Mouse (Mus musculus) adrenal gland, postnatal 4 days (tissue): Measurements from ENCODE around the gene Slc23a4. TPM values are rescaled to one million over a fixed set of nuclear protein-coding genes. Genes with fewer than 3 reads are reported as not detected.

Source experiments
- DNase-seq, 2 experiments: peaks; one replicate each; pipeline ENCODE4 v3.0.0; 2021 to 2022; ENCODE audit warnings: low spot score in 2 of 2, mixed read lengths in 2 of 2
- long read RNA-seq, 2 experiments: library from polyadenylated mRNA; stranded (forward); transcript quantifications; one replicate each; pipeline ENCODE4 v2.0.0; 2021
- total RNA-seq, 2 experiments: library from RNA; stranded (reverse); gene quantifications; 2 replicates each; pipeline ENCODE4 v1.2.3; 2021

Gene Slc23a4
- under 1 TPM; 0.48 to 0.92 TPM for total RNA-seq
- long read RNA-seq, experiment 1, result 0 reads
- long read RNA-seq, experiment 2, result 0 reads

DNA sequence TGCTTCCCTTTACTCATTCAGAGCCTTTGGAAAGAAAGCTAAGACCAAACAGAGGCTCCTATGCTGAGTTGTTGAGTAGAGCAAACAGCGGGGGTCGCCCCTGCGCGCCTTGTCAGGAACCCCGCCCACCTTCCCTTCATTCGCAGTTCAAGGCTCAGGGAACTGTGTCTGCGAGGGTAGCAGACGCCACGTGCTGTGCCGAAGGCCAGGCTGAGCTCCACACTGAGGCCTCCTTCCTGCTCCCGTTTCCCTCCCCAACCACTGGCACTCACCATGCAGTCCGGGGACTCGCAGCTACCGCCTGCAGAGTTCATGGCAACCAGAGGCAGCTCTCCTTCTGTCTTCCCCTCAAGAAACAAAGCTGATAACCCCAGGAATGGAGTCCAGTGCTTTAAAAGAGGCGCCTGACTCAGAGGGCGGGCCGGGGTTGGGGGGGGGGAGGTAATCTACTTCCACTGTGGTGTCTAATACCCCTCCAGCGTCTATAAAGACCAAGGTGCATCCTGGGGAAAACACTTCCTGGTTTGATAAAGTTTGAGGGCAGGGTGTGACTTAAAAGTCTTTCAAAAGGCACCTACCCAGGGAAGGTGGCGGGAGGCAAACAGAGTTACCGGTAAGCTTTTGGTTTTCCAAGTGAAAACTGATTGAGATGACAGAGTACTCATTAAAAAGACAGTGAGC, at the start of gene Slc23a4:
Gene Slc23a4, minus strand, starts transcription at position 324 of the 681 bp plus-strand sequence.
- DNase-seq, result no peak

DNA sequence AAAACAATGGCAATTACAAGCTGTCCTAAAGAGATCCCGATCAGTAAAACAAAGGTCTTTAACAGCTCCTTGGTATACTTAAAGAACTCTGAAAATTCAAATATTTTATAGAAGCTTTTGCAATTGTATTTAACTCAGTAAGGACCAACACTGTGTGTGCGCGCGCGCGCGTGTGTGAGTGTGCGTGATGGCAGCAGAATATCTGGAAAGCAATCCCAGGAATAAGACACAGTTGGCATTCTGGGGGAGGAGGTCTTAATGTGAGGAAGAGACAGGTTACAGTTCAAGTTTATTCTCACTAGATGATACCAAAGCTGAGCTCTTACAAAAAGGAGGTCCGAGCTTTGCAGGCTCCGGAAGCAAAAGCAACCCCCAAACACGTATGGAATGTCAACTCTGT, 45.1 kb upstream of the Slc23a4 start:
- DNase-seq, result no peak

DNA sequence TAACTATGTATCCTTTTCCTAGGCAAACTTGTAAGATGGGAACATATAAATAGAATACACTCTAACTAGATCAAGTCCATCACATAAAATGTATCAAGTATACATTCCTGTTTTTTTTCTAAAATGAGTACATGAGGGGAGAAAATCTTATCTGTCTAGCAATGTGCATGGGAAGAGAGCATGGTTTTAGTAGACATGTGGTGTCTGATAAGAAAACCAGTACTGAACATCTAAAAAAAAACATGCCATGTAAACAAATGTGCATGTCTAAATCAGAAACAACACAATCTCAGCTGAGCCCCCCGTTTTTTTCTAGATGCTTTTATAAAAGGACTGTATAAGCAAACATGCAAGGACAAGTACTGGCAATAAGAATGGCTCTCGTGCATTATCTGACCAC, 44.5 kb upstream of the Slc23a4 start:
- no peak for DNase-seq

DNA sequence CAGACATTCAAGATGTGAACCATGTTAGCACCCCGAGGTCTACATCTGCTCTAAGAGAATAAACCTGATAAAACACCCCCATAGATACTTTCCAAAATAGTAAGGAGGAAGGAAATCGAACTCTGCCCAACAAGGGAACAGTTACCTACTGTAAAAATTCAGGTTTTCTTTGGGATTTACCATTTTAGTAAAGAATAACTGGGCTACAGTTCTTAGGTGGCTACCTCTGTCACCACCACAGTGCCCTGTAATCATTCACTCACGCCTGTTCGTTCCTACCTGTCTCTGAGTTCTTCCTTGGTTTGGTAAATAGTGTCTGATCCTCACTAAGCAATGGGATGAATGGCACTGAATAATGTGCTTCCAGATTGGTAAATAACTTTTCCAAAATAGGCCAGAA, 42.6 kb upstream of the Slc23a4 start:
- DNase-seq, result no peak

DNA sequence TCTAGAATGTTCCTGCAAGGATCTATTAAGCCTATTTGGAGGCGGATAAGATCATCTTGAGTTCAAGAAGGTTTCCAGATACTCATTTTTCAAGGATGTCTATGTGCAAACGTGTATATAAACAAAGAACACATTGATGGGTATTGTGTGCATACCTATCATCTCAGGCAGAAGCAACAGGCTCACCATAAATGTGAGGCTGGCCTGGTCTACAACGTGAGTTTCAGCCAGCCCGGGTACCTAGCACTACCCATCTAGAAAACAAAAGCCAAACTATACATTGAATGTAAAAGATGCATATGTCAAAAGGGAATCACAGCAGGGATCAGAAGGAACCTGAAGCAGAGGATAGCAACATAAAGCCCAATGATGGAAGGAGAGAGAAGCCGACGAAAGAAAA, 42.0 kb upstream of the Slc23a4 start:
- DNase-seq, result no peak

DNA sequence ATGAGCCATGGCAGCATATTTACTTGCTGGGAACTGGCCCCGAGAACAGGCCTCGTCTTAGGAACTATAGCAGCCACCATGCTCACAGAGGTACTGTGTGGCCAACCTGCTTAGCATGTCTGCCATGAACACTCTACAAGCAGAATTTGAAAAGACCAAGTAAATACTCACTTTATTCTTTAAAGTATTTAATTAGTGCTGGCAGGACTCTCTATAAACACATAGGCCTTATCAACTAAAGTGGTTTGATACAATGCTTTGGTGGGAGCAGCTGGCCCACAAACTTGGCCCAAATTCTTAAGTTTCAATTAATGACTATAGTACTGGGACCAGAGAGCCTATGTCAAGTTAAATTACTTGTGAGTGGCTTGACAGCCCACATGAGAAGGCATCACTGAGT, 39.8 kb upstream of the Slc23a4 start:
- DNase-seq, result no peak

DNA sequence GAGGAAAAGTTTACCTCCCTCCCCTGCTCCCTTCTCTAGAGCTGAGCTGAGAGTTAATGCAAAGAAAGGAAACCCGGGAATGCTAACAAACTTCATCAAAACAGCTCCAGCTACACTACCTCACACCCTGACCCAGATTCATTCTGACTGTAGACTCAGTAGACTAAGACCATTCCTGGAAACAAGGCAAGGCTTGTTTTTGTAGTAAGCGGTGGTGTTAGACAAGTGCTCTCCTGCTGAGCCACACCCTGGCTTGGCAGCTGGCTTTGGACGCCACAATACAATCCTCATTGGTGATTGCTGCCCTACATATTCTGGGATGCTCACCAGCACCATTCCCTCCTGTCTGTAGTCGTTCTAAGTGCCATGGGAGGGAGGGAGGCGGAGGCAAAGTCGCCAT, 39.1 kb upstream of the Slc23a4 start:
- DNase-seq, result no peak

DNA sequence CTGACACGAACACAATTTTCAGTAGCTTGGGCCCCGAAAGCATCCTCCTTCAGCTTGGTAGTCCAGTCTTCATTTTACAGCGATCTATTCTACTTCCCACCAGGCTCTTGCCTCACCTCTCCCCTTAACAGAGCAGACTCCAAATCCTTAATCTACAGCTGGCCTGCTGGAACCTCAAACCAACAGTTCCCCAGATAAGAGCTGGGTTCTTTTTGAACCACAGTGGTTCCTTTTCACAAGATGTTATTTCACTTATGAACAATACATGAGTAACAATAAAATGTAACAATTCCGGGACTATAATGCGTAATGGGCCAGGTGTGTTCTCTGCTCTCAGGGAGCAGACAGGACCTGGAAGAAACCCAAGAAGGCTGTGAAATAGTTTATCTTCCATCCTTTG, 28.4 kb upstream of the Slc23a4 start:
- no peak for DNase-seq

DNA sequence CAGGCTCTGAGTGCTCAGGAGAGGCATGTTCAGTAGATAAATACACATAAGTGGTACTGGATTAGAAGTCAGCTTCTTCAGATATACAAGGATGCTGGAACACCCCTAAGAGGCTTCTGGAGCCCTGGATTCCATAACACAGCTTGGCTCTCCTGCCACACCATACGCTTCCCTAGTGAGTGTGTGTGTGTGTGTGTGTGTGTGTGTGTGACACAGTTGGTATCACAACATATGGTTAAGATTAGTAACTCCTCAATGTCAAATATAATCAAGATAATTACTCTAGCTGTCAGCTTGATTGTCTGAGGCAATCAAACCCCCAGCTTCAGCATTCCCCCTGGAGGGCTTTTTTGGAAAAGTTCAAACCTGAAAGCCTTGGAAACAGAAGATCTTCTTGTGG, 23.7 kb upstream of the Slc23a4 start:
- DNase-seq, result no peak

DNA sequence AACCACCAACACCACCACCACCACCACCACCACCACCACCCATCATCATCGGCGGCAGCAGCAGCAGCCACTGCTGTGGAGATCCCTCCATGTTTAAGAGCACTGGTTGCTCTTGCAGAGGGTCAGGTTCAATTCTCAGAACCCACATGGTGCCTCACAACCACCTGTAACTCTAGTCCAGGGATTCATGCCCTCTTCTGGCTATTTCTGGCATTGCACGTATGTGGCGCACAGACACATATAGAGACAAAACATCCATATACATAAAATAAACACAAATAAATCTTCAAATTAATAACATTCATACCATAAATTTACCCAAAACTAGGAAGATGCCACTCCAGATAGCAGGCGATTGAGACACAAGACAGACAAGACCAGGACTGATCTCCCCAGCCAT, 22.5 kb upstream of the Slc23a4 start:
- DNase-seq, result no peak

DNA sequence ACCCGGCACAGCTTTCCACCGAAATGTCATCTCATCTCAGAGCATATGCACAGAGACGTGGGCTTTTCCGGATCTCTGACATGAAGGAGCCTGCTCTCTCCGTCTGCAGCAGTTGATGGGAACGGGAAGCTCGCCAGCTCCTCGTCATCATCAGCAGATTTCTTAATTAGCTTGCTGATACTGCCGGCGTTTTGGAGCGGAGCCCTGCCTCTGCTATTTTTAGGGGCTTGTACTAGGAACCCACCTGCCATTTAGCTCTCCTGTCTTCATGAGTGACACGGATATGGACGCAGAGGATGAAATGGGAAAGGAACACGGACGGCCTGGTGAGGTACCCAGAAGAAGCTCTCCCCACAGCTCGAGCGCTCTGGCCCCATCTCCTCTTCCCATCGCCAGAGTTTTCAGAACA, 14.1 kb upstream of the Slc23a4 start:
- DNase-seq, result no peak

DNA sequence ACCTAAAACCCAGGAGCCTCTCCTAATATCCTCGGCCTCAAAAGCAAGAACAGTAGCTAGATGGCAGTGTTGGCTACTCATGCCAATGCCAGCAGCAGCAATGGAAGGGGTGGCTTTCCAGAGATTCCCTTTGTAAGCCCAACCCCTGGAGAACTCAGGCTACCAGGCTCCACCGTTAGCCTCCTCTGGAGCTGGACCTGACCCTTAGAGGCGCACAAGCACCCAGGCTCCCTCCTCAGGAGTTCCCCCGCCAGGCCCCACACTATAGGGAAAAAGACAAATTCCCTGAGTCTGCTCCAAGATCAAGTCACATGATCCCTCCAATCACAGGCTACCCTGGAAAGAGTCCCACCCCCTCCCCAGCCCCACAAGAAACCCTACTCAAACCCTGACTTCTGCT, 10.9 kb upstream of the Slc23a4 start:
- no peak for DNase-seq

DNA sequence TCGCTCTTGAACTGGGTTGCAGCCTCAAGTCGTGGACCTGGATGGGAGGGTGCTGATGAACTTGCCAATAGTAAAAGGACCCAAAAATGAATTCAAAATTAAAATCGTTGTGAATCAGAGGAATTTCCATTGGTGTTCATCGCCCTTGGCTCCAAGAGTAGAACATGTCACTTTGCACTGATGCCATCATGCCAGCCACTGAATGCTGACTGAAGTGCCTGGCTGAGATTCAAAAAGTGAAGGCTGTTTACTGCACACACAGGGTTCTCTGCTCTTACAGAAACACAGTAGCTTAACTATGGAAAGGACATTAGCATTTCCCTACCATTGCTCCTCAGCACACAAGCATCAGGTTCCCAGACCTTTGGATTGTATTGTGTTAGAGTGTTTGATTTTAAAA, 8.3 kb upstream of the Slc23a4 start:
- no peak for DNase-seq

DNA sequence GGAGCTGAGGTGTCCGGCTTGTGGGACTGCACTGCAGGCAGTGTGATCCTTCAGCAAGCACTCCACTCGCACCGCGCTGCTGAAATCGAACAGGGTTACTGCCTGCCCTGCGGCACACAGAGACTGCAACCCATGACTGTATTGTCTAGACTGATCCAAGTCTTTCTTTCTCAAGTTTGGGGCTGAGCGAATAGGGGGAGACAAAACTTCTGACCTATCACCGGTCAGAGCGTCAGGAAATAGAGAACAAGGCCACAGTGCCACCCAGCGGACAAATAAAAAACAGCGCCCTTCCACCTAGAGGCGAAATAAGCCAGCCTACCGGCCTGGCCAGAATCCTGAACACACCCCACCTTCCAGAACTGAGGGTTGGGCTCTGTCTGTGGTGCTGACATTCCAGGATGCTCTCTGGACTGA, 7.1 kb upstream of the Slc23a4 start:
- DNase-seq, result peak; percentile 57 to 59

DNA sequence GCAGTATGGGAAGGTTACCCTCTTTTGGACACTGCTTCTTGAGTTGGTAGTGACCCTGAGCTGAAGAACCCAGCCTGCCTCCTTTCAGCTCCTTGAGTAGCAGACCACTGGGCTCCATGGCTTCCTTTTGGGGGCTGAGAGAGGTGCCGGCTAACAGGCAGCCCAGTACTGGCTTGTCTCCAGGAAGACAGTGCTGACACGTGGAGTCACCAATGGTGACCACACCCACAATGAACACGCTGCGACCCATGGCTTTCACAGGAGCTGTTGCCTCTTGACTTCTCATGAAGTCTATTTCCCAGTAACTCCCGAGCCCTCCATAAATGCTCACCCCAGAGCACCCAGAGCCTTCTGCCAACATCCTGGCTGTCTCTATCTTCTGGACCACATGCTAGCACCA, 6.5 kb upstream of the Slc23a4 start:
- no peak for DNase-seq

DNA sequence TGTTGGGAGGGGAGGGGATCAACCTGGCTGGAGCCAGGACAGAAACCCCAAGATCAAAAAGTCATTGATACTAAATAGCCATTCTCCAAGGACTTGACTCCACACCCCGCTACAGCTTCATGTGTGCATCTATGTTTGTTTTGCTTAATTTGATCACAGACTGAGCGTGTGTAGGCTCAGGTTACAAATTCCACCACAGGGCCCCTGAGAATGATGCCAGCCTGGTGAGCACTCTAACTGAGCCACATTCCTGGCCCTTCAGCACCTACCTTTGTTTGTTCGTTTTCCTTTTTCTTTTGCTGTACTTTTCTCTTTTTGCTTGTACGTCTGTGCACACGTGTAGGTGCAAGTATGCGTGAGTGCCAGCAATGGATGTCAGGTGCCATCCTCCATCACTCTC, 1.1 kb upstream of the Slc23a4 start:
- DNase-seq, result no peak

DNA sequence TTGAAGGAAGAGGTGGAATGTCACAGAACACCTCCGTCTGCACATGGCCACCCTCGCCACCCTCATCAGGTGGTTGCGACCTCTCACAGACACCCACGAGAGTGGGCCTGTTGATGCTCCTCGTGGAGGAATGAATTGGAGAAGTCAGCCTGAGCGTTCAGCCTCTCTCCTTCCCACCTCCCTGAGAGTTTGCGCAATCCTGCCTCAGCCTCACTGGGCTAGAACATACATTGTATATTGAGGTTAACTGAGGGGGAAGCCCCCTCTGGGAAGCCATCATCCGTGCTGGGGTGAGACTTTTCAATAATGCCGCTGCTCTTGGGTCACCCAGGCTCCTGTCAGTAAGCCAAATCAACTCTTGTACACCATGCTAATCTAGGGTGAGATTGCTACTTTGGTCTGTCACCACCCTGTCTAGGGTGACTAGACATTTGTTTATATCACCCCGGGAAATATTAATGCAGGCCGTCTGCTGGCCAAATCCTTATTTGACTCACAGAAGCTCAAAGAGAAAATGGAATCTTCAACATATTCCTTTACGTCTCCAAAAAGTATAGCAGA, 1.0 kb downstream of the Slc23a4 start:
- DNase-seq, result no peak

DNA sequence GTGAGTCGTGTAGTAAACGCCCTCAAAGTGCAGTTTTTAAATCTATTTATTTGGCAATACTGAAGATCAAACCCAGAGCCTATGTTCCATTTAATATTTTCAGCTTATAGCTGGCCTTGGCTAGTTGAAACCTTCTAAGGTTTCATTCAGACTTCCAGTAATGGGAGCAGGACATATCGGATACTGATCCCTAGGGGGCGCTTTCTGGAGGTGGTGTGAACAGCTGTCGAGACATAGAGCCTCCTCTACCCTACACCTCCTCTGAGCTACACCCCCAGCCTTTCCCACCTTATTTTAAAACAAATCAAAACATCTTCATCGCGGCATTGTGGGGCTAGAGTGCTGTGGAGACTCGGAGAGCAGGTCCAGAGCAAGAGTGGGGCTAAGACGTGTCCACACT, 7.5 kb downstream of the Slc23a4 start:
- DNase-seq, result no peak

DNA sequence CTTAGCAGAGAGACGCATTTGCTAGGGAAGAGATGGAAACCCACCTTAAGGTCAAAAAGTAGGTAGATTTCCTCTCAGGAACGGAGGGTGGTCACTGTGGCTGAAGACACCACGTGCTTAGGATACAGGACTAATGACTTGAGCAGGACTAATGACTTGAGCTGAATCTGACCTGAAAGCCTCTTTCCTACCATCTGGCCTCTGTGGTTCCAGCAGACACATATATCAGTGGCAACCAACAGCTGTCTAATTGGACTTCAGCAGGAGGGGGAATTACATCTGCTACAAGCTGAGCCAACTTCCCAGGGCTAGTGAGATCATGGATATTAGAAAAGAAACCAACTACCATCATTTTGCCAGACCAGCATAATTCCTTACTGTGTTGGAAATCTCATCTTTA, 8.9 kb downstream of the Slc23a4 start:
- no peak for DNase-seq

DNA sequence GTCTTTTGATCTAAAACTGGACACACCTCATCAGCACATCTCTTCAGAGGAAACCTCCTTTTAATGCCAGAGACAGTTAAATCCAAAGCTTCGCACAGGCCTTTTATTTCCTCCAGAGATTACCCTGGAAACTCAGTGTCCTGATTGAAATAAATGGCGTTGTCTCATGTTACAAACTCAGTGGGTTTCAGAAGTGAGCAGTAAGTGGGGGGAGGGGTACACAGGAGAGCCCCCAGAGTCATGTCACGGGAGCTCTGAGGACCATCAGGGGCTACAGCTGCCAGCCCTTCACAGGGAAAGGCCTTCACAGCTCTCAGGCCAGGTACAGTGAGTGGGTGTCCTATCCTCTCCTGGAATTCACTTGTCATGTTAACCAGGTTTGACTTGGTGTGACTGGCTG, 17.0 kb downstream of the Slc23a4 start:
- no peak for DNase-seq

DNA sequence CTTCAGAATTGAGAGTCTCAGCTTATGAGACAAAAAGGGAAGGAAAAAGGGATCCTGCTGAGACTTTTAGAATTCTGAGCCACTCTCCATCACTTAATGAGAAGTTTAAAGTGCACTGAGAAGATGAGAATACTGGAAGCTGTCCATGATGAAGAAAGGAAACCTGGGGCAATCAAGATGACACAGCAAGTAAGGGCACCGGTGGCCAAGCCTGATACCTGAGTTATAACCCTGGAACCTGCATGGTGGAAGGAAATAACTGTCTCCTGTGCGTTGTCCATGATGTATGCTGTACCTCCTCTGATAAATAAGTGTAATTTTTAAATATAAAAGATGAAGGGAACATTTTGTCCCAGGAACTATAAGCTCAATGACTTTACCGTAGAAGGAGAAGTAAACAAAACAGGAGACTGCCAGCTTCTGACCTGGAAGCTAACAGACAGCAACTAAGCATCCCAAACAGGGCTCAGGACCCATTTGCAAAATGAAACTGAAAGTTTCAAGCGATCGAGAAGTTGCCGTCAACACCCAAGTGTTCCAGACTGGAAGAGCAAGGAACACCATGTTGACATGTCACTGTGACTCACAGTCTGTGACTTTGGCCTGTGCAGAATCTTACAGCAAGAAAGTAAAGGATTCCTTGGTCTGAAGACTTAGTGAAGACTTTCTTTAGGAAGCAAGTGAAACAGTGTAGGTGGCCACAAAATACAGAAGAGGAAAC, 22.2 kb downstream of the Slc23a4 start:
- DNase-seq, result no peak

DNA sequence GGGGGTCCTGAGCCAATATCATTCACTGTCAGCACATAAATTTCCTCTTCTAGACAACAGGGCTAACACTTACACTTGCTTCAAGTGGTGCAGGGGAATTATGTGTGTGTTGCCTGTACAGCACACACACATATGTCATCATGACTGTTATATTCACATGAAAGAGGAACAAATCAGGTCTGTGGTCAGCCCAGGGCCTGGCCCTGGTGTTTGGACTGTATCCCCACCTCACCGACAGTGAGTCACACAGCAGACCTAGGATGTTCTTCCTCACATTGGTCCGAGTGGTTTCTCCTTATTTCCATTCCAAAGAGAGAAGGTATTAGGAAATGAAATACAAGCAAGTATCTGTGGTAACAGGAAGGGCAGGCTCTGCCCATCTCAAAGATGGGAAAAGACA, 23.7 kb downstream of the Slc23a4 start:
- DNase-seq, result no peak

DNA sequence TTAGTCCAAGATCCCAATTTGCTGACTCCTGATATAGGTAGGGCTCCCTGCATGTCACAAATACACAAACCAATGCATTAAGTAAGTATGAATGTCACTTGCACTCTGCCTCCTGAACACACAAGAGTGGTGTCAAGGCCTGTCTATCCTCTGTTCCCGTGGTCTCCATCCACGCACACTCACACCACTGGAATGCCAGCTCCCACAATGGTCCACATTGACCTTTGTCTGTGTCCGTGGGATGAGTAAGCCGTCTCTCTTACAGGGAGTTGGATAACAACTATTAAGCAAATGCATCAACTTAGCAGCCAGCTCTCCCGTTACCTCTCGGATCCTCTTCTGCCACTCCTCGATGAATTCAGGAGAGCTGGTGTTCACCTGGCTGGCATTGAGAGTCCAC, 29.1 kb downstream of the Slc23a4 start:
- DNase-seq, result no peak
